Mouse (Mus musculus): ENCODE data around the gene Gsdmc4.
A peak's percentile ranks its signal among the peaks of the same experiment; 100 is the strongest.
"Not testable (repeated sequence)": the region's sequence is repeated elsewhere in the genome, so short reads cannot be mapped to it uniquely, and the experiment has no call there.

Gene Gsdmc4

DNA sequence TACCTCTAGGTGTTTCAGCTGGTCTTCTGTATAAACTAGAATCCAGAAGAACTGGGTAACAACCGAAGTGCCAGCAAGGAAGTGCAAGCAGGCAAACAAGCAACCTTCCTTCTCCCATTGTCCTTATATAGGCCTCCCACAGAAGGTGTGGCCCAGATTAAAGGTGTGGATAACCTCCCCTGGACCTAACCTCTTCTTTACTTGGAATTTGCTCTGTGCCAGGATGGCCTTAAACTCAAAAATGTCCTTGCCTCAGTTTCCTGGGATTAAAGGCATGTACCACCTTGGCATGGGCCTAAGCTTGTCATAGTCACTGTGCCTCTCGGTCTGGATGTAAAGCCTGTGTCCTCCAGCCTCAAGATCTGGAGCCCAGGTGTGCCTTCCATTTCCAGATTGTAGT, at the start of gene Gsdmc4:
Gene Gsdmc4 (minus strand): TSS at position 101 of the 400 bp plus-strand sequence.
- not testable (repeated sequence) for DNase-seq (ENCODE audit: low read depth, low spot score)

DNA sequence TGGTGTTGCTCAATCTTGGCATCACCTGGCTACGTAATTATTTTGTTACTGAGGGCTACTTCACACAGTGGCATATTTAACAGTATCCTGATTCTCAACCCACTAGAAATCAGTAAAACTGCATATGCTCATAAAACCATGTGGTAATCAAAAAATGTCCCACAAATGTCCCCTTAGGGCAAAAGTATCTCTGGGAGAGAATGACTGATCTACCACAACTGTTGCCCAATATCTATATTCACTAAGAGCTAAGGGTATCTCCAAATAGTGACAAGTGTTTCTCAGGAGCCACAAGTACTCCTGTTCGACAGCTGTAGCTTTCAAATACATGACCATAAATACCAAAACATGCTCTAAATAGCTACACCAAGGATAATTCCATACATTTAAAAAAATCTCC, 48.4 kb upstream of the Gsdmc4 start:
- no peak for DNase-seq (ENCODE audit: low read depth, low spot score)

DNA sequence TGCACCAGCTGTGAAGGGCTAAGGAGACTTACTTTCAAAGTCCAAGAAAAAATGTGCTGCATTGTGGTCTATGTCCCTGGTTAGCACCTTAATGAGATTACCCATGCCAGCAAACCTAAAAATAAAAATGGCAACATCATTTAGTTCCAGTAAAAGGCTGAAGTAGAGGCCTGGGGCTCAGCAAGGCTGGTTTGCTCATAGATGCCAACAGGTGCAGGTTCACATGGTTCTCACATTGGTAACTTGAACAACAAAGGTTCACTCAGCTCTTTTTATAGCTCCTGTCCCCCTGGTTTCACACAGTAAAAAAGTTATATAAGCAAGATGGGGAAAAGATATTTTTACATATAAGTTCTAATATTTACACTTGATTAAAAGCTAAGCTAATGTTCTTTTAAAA, 45.5 kb upstream of the Gsdmc4 start:
- peak; percentile 12 for DNase-seq (ENCODE audit: low read depth, low spot score)

DNA sequence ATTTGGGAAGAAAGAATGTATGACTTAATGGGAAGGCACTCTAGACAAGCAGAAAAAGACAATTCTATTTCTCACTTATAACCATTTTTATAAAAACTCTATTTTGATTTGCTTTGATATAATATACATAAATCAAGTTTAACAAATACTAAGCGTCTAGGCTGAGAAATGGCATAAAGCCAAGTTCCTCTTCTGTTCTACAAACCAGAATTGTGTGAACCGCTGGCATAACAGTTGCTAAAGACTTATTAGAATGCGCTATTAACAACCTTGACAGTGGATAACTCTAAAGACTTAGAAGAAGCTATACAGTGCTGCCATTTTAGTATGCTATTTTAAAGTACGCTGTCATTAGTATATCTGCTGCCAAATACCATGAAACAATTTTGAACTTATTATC, 41.2 kb upstream of the Gsdmc4 start:
- peak; percentile 29 for DNase-seq (ENCODE audit: low read depth, low spot score)

DNA sequence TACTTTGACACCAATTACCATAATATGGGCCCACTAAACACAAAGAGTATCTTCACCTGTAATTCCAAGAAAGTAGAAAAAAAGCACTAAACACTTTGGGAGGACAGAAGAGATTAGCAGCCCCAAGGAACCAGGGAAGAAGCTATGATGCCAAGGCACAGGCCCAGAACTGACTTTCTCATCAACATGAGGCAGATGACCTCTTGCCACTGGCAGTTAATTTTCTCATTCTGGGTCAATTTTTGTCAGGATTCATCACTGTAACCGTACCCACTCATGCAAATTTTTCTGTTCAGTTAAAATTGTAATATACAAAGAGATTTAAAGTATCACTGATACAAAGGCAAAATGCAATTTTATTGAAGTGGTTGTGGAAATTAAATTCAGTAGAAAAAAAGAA, 29.1 kb upstream of the Gsdmc4 start:
- no peak for DNase-seq (ENCODE audit: low read depth, low spot score)

DNA sequence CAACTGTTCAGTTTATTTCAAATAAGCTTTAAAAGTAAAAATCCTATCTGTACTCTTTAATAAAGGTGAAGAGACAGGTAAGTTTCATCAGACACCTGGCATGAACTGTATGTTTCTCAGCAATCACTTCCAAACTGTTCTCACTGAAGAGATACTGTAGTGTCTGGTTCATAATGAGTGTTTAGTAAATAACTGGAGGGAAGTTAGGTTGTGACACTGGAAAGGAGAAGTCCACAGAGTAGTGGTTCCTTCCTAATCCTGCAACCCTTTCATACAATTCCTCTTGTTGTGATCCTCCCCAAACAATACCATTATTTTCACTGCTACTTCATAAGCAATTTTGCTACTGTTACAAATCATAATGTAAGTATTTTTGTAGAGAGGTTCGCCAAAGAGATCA, 20.6 kb upstream of the Gsdmc4 start:
- DNase-seq (ENCODE audit: low read depth, low spot score) = no peak

DNA sequence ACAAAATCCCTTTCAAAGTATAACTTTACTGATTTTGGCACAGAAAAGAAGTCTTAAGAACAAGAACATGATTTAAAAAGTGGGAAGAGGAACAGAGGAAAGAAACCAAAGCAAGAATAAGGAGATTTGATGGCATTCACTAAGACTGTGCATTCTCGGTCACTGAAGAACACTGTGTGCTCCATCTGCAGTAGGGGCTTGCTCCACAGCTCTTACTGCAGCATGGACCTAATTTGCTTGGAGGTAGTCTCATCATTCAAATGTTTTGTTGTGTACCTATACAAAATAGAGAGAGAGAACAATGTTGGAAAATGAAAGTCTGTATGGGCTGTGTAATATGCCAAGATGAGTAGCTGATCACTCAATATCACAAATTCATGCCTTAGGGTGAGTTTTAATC, 19.3 kb upstream of the Gsdmc4 start:
- DNase-seq (ENCODE audit: low read depth, low spot score) = no peak

DNA sequence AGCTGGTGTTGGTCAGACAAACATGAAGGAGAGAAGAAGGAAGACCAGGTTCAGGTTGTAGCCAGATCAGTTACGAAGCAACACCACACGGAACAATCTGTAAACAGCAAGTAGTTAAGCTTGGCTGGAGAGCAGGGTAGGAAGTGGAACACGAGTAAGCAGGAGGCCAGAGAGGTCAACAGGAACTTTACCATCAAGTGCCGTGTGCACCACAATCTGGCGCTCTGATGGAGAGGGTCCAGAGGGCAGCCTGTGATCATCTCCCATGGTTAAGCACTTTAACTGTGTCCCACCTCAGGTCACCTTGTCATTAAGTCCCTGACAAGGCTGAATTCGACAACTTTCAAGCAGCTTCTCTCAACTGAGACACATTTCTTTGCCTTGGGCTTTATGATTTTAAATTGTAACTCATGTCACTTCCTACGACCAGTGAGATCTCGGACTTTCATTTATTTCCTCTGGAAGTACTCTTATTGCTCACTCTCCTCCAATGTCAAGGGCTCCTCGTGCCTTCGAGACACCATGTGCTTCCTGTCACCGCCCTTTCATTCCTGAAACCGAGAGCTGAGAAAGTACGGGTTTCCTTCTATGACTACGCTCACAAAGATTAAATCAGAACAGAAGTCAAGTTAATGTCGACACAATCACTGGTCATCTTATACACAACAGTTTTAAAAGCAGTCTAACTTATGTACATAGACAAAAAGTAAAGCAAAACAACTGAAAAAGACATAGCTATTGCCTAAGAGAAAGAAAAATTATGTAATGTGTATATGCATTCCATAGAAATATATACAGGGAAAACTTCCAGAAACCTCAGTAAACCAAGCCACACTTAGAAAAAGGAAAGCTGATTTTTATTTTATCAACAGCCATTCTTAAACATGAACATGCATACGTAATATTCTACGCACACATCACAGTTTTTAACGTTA, 18.3 kb upstream of the Gsdmc4 start:
- DNase-seq (ENCODE audit: low read depth, low spot score) = no peak

DNA sequence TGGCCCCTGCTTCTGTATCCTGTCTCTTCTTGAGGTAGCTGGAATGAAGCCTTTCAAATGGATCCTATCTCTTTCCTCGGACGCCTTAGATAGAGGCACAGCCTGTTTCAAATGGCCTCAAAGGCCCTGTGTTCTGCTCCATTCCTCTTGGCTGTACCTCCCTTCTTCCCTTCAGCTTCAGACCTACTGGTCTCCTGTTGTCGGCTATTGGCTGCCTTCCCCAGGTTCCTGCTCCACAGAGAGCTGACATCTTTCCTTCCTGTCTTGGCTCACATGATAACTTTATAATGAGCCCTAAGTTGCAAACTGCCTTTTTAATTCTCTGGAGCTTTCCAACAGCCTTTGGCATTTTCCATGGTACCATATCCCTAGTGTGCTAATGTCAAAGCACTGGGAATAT, 14.1 kb upstream of the Gsdmc4 start:
- peak; percentile 46 for DNase-seq (ENCODE audit: low read depth, low spot score)

DNA sequence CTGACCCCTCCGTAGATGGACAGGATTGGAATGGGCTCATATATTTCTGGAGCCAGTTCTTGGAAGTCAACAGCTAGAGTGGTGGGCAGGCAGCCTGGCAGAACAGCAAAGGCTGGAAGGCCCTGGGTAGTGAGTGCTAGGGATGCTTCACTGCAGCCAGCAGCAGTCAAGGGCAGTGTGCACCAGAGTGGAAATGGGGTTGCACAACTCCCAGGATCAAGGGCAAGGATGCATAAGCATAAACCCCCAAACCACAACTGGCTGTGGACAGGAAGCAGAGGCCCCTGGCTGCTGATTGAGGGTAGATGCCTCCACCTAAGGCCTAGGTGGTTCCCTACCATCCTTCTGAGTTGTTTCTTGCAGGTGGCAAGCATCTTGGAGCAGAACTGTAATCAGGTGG, 12.4 kb upstream of the Gsdmc4 start:
- DNase-seq (ENCODE audit: low read depth, low spot score) = no peak

DNA sequence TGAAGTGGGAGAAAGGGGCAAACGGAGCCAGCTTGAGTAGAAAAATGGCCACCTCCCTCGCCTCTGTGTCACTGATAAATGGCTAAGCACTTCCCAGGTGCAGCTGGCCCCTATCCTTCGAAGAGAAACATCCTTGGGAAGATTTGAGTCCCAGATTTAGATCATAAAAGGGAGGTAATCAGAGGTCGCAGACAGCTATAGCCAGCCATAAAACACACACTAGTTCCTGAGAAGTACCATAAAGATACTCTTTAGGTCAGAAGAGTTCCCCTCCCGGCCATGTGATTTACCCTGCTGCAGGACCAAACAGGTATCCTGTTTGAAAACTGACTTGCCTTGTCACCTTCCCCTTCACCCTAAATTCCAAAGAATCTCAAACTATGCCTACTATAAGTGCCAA, 9.5 kb upstream of the Gsdmc4 start:
- DNase-seq (ENCODE audit: low read depth, low spot score) = not testable (repeated sequence)

DNA sequence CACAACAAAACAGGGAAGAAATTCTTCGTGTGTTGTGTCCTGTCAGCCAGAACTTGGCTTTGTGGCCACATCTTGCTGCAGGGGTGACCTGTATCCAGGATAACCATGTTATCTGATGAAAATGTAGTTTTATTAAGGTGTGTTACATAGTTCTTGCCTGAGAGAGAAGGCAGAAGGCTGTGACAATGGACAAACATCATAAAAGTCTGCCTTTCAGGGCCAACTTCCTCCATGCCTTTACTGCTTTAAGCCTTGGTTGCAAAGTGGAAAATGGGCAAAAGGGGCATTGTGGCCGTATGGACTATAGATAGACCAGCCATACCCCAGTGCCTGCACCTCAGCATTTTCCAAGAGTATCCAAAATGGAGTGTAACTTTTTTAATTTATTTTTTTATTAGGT, 7.6 kb upstream of the Gsdmc4 start:
- not testable (repeated sequence) for DNase-seq (ENCODE audit: low read depth, low spot score)

DNA sequence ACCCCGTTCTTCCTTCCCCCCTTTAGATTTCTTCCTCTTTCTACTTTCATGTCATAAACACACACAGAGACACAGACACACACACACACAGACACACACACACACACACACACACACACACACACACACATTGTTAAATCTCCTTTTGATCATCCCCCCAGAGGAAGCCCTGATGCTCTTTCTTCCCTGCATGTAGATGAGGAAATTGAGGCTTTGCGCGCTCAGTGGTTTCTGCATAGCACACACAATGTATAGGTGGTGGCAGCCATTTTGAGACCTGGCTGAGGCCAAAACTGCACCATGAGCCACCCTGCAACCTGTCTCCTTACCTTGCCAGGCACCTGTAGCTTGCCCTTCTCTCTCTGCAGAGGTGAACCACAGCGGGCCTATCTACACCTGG, 4.5 kb upstream of the Gsdmc4 start:
- DNase-seq (ENCODE audit: low read depth, low spot score) = not testable (repeated sequence)

DNA sequence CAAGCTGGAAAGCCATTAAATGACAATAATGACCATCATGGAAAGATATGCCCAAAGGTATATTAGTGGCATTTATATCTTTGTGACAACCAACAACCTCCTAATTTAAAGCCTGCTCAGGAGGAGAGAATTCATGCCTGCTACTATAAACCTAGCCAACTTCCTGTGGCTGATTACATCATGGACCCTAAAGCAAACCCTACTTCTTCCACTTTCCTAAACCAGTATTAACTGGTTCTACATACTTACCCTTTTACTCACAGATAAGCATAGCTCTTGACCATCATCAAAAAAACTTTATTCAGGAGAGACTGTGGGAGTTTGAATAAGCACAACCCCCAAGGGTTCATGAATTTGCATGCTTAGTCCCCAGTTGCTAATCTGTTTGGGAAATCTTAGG, 2.2 kb downstream of the Gsdmc4 start:
- not testable (repeated sequence) for DNase-seq (ENCODE audit: low read depth, low spot score)

DNA sequence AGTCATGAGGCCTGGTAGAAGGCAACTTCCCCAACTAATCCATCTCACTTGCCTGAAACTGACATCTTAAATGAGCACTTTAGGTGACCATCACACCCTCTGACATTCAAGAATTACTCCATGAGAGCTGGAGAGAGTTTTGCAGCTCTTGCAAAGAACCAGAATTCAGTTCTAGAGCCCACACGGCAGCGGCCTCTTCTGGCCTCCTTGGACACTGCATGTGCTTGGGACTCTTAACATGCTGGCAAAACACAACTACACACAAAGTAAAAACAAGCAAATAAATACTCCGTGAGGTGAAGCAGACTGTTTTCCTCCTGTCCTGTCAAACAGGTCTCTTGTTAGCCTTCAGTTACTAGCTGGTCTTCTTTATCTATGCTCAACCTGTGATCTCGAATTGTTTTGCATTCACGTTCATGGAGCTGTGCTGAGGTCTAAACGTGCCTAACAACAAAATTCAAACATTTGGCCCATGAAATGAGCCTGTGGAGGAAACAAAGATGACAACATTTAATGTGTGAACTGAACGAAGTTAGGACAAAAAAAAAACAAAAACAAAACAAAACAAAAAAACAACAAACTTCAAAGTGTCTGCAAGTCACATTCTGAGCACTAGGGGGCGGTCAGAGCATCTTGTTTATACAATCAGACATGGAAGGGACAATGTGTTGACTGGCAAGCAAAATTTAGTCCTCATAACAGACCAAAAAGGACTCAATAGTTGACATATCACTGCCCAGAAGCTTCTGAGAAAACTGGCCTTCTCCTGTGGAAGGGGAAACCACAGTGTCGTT, 16.3 kb downstream of the Gsdmc4 start:
- DNase-seq (ENCODE audit: low read depth, low spot score) = peak; percentile 60

DNA sequence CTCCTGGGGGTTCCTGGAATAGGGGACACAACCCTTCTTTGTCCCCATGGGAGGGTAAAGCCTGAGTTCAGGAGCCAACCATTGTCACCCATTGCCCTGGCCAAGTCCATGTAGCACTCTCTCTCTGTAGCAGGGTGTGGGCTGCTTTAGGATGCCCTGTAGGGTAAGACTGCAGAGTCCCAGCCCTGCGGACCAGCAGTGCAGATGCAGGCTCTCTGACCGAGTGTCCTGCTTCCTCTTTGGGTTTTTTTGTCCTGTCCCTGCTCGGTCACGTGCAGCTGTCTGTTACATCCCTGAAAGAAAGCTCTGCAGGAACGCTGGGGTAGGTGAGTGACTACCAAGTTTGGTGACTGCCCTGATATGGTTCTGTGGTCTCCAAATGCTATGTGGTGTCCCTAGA, 23.7 kb downstream of the Gsdmc4 start:
- DNase-seq (ENCODE audit: low read depth, low spot score) = not testable (repeated sequence)

DNA sequence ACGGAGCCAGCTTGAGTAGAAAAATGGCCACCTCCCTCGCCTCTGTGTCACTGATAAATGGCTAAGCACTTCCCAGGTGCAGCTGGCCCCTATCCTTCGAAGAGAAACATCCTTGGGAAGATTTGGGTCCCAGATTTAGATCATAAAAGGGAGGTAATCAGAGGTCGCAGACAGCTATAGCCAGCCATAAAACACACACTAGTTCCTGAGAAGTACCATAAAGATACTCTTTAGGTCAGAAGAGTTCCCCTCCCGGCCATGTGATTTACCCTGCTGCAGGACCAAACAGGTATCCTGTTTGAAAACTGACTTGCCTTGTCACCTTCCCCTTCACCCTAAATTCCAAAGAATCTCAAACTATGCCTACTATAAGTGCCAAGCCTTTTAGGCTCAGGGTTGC, 24.1 kb downstream of the Gsdmc4 start:
- DNase-seq (ENCODE audit: low read depth, low spot score) = not testable (repeated sequence)

DNA sequence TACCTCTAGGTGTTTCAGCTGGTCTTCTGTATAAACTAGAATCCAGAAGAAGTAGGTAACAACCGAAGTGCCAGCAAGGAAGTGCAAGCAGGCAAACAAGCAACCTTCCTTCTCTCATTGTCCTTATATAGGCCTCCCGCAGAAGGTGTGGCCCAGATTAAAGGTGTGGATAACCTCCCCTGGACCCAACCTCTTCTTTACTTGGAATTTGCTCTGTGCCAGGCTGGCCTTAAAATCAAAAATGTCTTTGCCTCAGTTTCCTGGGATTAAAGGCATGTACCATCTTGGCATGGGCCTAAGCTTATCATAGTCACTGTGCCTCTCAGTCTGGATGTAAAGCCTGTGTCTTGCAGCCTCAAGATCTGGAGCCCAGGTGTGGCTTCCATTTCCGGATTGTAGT, 33.6 kb downstream of the Gsdmc4 start, which contains the start of gene Gsdmc3:
Gene Gsdmc3 (minus strand): TSS at position 101 of the 400 bp plus-strand sequence.
- DNase-seq (ENCODE audit: low read depth, low spot score) = not testable (repeated sequence)

DNA sequence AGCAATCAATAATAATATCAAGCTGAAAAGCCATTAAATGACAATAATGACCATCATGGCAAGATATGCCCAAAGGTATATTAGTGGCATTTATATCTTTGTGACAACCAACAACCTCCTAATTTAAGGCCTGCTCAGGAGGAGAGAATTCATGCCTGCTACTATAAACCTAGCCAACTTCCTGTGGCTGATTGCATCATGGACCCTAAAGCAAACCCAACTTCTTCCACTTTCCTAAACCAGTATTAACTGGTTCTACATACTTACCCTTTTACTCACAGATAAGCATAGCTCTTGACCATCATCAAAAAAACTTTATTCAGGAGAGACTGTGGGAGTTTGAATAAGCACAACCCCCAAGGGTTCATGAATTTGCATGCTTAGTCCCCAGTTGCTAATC, 35.9 kb downstream of the Gsdmc4 start:
- not testable (repeated sequence) for DNase-seq (ENCODE audit: low read depth, low spot score)

DNA sequence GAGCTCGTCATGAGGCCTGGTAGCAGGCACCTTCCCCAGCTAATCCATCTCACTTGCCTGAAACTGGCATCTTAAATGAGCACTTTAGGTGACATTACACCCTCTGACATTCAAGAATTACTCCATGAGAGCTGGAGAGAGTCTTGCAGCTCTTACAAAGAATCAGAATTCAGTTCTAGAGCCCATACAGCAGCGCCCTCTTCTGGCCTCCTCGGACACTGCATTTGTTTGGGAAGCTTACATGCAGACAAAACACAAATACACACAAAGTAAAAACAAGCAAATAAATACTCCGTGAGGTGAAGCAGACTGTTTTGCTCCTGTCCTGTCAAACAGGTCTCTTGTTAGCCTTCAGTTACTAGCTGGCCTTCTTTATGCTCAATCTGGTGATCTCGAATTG, 50.1 kb downstream of the Gsdmc4 start:
- peak; percentile 12 for DNase-seq (ENCODE audit: low read depth, low spot score)
